Mouse (Mus musculus) lung, adult 2 months (tissue): ENCODE data around the gene Map7d2.

Experiments used
- CTCF ChIP-seq: fragments of 200-500 bp; IDR thresholded peaks from 2 replicates; pipeline ENCODE4 v1.5.1; 2011; ENCODE audit warnings: mild to moderate bottlenecking, low read length, control low read depth; ENCODE audit not compliant: insufficient read depth
- POLR2A ChIP-seq: fragments of 200-500 bp; IDR thresholded peaks from 2 replicates; pipeline ENCODE4 v1.6.1; 2011; ENCODE audit warnings: low read depth, mild to moderate bottlenecking, control low read depth, low read length, borderline replicate concordance; ENCODE audit errors: extremely low read depth

- TF ChIP-seq CTCF, result no peak
- TF ChIP-seq POLR2A, result no peak
These were observed 101.2 kb downstream of the Map7d2 start for GRCm38 (mm10) chrX:159515599-159515998.
